Mouse (Mus musculus): Measurements from ENCODE around the gene Rplp0. TPM values are rescaled to one million over a fixed set of nuclear protein-coding genes. Genes with fewer than 3 reads are reported as not detected.
A peak's percentile ranks its signal among the peaks of the same experiment; 100 is the strongest.

Rplp0 gene
- total and polyA plus RNA-seq, 2 experiments: 607 to 709 TPM

DNA sequence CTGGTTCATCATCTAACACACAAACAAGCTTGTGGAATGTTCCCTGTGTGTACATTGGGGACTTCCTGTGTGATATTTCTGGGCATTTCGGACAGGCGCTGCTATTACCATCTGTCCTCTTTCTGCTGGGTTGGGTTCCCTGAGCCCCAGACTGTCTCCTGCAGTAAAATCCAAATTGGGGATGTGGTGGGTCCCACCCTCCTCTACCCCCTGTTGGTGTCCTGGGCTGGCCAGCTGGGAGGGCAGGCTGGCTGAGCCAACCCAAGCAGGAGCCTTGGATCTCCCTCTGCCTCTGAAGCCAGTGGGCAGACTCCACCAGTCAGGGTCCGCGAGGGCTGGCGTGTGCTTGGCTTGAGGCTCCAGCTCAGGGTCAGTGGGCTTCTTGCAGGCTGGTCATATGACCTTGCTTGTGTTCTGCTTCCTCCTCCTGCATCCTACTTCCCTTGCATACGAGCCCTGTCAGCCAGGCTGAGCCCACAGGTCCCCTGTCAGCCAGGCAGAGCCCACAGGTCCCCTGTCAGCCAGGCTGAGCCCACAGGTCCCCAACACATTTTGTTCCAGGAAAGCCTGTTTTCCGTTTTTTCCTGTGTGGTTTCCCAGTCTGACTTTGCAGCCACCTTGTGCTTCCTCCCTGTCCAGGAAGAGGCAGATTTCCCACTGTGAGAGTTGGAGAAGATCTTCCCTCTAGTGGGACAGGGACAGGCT, 29.4 kb upstream of the Rplp0 start:
- H3K27ac ChIP-seq (replicated peaks; ENCODE audit: insufficient read depth, low read depth, low read length): peak overlapping the region; percentile 62
- peaks cover 40% of the 10 kb centered on the region for H3K4me1 ChIP-seq (ENCODE audit: control insufficient read depth, insufficient read depth, low read length)
- DNase-seq (ENCODE audit: extremely low read depth, low read depth, low spot score): no peak
- H3K79me2 ChIP-seq (ENCODE audit: control insufficient read depth, insufficient read depth, low read length): peaks cover 46% of the 10 kb centered on the region; the same call in 1 of the 2 replicates
- TF ChIP-seq CTCF (IDR thresholded peaks at IDR 0.05; ENCODE audit: low read depth, low read length) (no peak), POLR2A (IDR thresholded peaks at IDR 0.05; ENCODE audit: extremely low read depth, insufficient read depth, low read length) (no peak)
- peak overlapping the region; percentile 6; the same call in 1 of the 2 replicates for H3K9ac ChIP-seq (ENCODE audit: low read depth, low read length)
- no peaks in the 10 kb centered on the region for H3K36me3 ChIP-seq (ENCODE audit: control insufficient read depth, insufficient read depth, low read length)
- 64% methylated on average over 7 of the region's 7 CpGs for WGBS
- no peaks in the 10 kb centered on the region for H3K27me3 ChIP-seq (ENCODE audit: control insufficient read depth, insufficient read depth, low read length)
- no peak overlapping the region for H3K4me3 ChIP-seq (ENCODE audit: insufficient read depth, low read depth, low read length)

DNA sequence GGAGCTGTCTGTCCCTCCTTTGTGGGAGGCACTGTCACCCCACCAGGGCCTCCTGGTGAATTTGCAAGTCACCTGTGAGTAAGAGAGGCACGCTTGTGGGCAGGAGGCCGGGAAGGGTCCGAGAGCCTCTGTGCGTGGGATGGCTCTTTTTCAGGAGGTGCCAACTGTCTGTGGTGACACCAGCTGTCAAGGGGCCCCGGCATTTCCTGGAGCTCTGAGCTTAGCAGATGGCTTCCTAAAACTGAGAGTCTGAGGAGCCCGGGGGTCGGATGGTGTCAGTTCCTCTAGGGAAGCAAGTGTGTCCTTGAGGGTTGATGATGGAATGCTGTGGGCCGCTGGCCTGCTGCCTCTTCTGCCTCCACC, 28.8 kb upstream of the Rplp0 start:
- WGBS: 68% methylated on average over 8 of the region's 8 CpGs
- Histone ChIP-seq H3K27me3 (ENCODE audit: control insufficient read depth, insufficient read depth, low read length) (no peaks in the 10 kb centered on the region), H3K27ac (replicated peaks; ENCODE audit: insufficient read depth, low read depth, low read length) (peak overlapping the region; percentile 62), H3K36me3 (ENCODE audit: control insufficient read depth, insufficient read depth, low read length) (no peaks in the 10 kb centered on the region), H3K9ac (ENCODE audit: low read depth, low read length) (no peak overlapping the region), H3K79me2 (ENCODE audit: control insufficient read depth, insufficient read depth, low read length) (peaks cover 41% of the 10 kb centered on the region; the same call in 1 of the 2 replicates), H3K4me1 (ENCODE audit: control insufficient read depth, insufficient read depth, low read length) (peaks cover 40% of the 10 kb centered on the region), H3K4me3 (ENCODE audit: insufficient read depth, low read depth, low read length) (no peak overlapping the region)
- TF ChIP-seq CTCF (IDR thresholded peaks at IDR 0.05; ENCODE audit: low read depth, low read length) (no peak), POLR2A (IDR thresholded peaks at IDR 0.05; ENCODE audit: extremely low read depth, insufficient read depth, low read length) (no peak)
- no peak for DNase-seq (ENCODE audit: extremely low read depth, low read depth, low spot score)

DNA sequence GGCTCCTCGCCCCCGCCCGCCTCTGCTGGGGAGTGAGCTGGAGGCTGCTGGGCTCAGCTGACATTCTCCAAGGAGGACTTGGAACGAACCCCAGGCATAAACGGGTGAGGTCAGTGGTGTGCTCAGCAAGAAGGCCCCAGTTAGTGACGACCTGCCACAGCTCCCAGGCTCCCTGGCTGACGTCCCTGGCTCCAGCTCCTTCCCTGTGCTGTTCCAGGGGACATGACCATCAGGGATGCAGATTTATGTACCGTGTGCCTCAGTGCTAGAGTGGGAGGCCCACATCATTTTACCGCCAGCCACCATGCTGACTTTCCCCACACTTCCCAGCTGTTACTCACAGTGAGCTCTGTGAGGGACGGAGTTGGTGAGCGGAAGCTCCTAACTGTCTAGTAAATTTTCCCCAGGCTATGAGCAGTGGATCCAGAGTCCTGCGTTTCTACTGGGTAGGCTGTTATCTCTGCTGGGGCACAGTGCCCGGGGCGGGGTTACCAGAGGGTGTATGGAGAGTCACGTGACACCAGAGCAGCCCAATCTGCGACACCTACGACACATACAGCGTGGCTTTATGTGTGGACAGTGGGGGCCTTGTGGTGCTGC, 27.5 kb upstream of the Rplp0 start:
- H3K4me3 ChIP-seq (ENCODE audit: insufficient read depth, low read depth, low read length): no peak overlapping the region
- H3K9ac ChIP-seq (ENCODE audit: low read depth, low read length): peak overlapping the region; percentile 24
- peaks cover 30% of the 10 kb centered on the region; the same call in 1 of the 2 replicates for H3K79me2 ChIP-seq (ENCODE audit: control insufficient read depth, insufficient read depth, low read length)
- whole genome bisulfite sequencing: 8% methylated on average over 18 of the region's 18 CpGs
- peak; percentile 81 for DNase-seq (ENCODE audit: extremely low read depth, low read depth, low spot score)
- H3K36me3 ChIP-seq (ENCODE audit: control insufficient read depth, insufficient read depth, low read length): no peaks in the 10 kb centered on the region
- H3K27ac ChIP-seq (replicated peaks; ENCODE audit: insufficient read depth, low read depth, low read length): peak overlapping the region; percentile 68
- H3K27me3 ChIP-seq (ENCODE audit: control insufficient read depth, insufficient read depth, low read length): no peaks in the 10 kb centered on the region
- peaks cover 38% of the 10 kb centered on the region for H3K4me1 ChIP-seq (ENCODE audit: control insufficient read depth, insufficient read depth, low read length)
- TF ChIP-seq CTCF (IDR thresholded peaks at IDR 0.05; ENCODE audit: low read depth, low read length) (no peak), POLR2A (IDR thresholded peaks at IDR 0.05; ENCODE audit: extremely low read depth, insufficient read depth, low read length) (no peak)

DNA sequence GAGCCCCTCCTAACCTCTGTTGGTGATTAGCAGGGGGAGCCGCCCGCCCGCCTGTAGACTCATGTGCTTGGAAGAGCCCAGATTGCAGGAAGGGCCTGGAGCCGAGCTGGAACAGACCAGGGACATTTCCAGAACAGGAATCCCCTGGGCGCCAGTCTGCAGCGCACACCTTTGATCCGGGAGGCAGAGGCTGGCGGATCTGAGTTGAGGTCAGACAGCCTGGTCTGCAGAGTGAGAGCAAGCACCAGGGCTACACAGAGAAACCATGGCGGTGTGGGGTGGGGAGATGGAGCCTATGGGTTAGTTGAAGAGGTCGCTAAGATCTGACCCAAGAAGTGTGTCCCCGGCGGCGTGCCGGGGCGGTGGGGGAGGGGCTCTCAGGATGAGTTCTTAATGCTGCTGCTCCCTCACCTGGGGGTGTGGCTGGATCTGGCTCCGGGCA, 25.0 kb upstream of the Rplp0 start:
- Histone ChIP-seq H3K9ac (ENCODE audit: low read depth, low read length) (no peak overlapping the region), H3K79me2 (ENCODE audit: control insufficient read depth, insufficient read depth, low read length) (peaks cover 12% of the 10 kb centered on the region; the same call in 1 of the 2 replicates), H3K27ac (replicated peaks; ENCODE audit: insufficient read depth, low read depth, low read length) (peak overlapping the region; percentile 6), H3K4me3 (ENCODE audit: insufficient read depth, low read depth, low read length) (no peak overlapping the region), H3K4me1 (ENCODE audit: control insufficient read depth, insufficient read depth, low read length) (peaks cover 50% of the 10 kb centered on the region), H3K36me3 (ENCODE audit: control insufficient read depth, insufficient read depth, low read length) (no peaks in the 10 kb centered on the region), H3K27me3 (ENCODE audit: control insufficient read depth, insufficient read depth, low read length) (no peaks in the 10 kb centered on the region)
- WGBS: 25% methylated on average over 16 of the region's 16 CpGs
- DNase-seq (ENCODE audit: extremely low read depth, low read depth, low spot score): no peak
- TF ChIP-seq CTCF (IDR thresholded peaks at IDR 0.05; ENCODE audit: low read depth, low read length): no peak
- TF ChIP-seq POLR2A (IDR thresholded peaks at IDR 0.05; ENCODE audit: extremely low read depth, insufficient read depth, low read length): no peak

DNA sequence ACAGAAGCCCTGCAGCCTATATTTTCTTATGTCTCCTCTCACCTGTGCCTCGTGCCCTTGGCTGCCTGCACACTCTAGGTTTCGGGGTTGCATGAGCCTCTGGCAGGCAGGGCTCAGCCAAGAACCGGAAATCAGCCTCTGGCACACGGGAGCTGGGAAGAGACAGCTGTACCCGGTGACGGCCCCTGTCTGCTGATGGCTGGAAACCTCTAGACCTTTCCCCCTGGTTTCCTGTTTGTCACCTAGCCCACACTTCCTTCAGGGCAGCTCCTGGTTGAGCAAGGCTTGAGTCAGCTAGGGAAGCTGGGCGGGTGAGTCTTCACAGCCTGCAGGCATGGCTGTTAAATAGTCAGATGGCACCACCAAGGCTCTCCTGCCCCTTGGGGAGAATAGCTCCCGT, 24.4 kb upstream of the Rplp0 start:
- no peak for DNase-seq (ENCODE audit: extremely low read depth, low read depth, low spot score)
- H3K27ac ChIP-seq (replicated peaks; ENCODE audit: insufficient read depth, low read depth, low read length): peak overlapping the region; percentile 29
- 23% methylated on average over 8 of the region's 8 CpGs for WGBS

DNA sequence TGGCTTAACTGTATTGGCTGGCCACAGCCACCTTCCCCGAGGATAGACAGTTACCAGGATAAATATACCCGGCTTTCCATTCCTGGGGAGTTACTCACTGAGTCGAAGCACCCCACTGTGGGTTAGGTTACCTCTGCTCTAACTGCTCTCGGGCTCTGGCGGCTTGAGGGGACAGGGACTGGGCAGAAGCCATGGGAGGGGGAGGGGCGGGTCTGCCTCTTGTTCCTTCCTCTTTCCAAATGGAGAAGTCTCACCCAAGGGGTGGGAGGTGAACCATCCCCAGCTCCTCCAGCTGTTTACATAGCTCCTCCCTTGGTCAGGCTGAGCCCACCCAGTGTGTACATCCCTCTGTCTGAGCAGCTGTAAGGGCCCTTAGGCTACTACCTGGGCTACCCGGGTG, 23.6 kb upstream of the Rplp0 start:
- H3K27me3 ChIP-seq (ENCODE audit: control insufficient read depth, insufficient read depth, low read length): no peaks in the 10 kb centered on the region
- no peak overlapping the region for H3K9ac ChIP-seq (ENCODE audit: low read depth, low read length)
- no peaks in the 10 kb centered on the region for H3K36me3 ChIP-seq (ENCODE audit: control insufficient read depth, insufficient read depth, low read length)
- no peak overlapping the region for H3K4me3 ChIP-seq (ENCODE audit: insufficient read depth, low read depth, low read length)
- peak overlapping the region; percentile 29 for H3K27ac ChIP-seq (replicated peaks; ENCODE audit: insufficient read depth, low read depth, low read length)
- peaks cover 42% of the 10 kb centered on the region for H3K4me1 ChIP-seq (ENCODE audit: control insufficient read depth, insufficient read depth, low read length)
- 68% methylated on average over 7 of the region's 7 CpGs for WGBS
- peaks cover 14% of the 10 kb centered on the region; the same call in 1 of the 2 replicates for H3K79me2 ChIP-seq (ENCODE audit: control insufficient read depth, insufficient read depth, low read length)
- no peak for DNase-seq (ENCODE audit: extremely low read depth, low read depth, low spot score)
- TF ChIP-seq CTCF (IDR thresholded peaks at IDR 0.05; ENCODE audit: low read depth, low read length) (no peak), POLR2A (IDR thresholded peaks at IDR 0.05; ENCODE audit: extremely low read depth, insufficient read depth, low read length) (no peak)

More for the DNA sequence above, 24.4 kb upstream of the Rplp0 start:
- H3K4me1 ChIP-seq (ENCODE audit: control insufficient read depth, insufficient read depth, low read length): peaks cover 50% of the 10 kb centered on the region
- TF ChIP-seq CTCF (IDR thresholded peaks at IDR 0.05; ENCODE audit: low read depth, low read length): no peak
- TF ChIP-seq POLR2A (IDR thresholded peaks at IDR 0.05; ENCODE audit: extremely low read depth, insufficient read depth, low read length): no peak
- no peaks in the 10 kb centered on the region for H3K27me3 ChIP-seq (ENCODE audit: control insufficient read depth, insufficient read depth, low read length)
- H3K36me3 ChIP-seq (ENCODE audit: control insufficient read depth, insufficient read depth, low read length): no peaks in the 10 kb centered on the region
- H3K79me2 ChIP-seq (ENCODE audit: control insufficient read depth, insufficient read depth, low read length): peaks cover 10% of the 10 kb centered on the region; the same call in 1 of the 2 replicates
- H3K4me3 ChIP-seq (ENCODE audit: insufficient read depth, low read depth, low read length): no peak overlapping the region
- no peak overlapping the region for H3K9ac ChIP-seq (ENCODE audit: low read depth, low read length)

All from liver, adult 2 months (tissue).